Mouse (Mus musculus) adrenal gland, postnatal 14 days (tissue): ENCODE data around the gene Arg2. TPM values are rescaled to one million over a fixed set of nuclear protein-coding genes. Genes with fewer than 3 reads are reported as not detected.

Source experiments
- DNase-seq: peaks from one replicate; pipeline ENCODE4 v3.0.0; 2021; ENCODE audit warnings: mixed read lengths
- long read RNA-seq, 2 experiments: library from polyadenylated mRNA; stranded (forward); transcript quantifications; one replicate each; pipeline ENCODE4 v2.0.0; 2021
- total RNA-seq: library from RNA; stranded (reverse); gene quantifications from 2 replicates; pipeline ENCODE4 v1.2.3, GENCODE M21; 2021

The Arg2 gene
- total RNA-seq: not detected in 2 replicates
- long read RNA-seq, experiment 1, partial matches to known transcripts: 0 of 1 reads
- long read RNA-seq, experiment 1, other reads (novel, unspliced or antisense): 0 of 1 reads
- long read RNA-seq, experiment 2: 0 reads

DNA sequence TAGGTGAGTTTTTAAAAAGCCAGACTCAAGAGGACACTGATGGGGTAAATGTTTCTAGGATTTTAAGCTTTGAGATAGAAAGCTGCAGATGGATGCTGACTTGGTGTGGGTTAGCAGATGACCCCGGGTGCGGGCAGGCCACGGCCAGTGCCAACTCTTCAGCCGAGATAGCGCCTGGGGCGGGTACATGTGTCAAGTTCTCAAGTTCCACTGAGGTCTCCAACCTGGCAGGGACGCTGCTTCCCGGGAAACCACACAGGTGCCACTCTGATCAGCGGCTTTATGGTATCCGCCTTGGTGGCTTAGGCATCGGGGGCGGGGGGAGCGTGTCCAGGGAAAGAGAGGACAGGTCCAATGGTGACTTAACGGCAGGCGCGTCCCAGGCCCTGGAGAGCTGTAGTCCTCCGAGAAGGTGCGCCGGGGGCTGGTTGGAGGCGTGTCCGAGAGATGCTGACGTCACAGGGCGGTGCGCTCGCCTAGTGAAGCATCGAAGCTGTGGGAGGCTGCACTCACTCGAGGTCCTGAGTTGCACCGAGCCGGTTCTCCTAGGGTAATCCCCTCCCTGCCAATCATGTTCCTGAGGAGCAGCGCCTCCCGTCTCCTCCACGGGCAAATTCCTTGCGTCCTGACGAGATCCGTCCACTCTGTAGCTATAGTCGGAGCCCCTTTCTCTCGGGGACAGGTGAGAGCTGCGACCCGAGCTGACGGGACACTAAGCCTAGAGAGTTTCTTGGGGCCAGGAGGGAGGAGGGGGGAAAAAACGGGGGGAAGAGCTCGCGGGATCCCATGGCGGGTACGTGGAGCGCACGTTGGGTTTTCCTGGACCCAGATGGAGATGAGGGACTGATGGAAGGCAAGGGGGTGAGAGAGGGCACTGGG, at the start of gene Arg2:
Gene Arg2, plus strand, starts transcription at position 479 of the 879 bp plus-strand sequence.
- peak; percentile 74 for DNase-seq

GRCm38 (mm10) chr12:79089182-79089812, 41.3 kb upstream of the Arg2 start, which contains the start of gene Pigh:
Pigh (minus strand) TSS chr12:79089651.
- DNase-seq: peak; percentile 94

GRCm38 (mm10) chr12:79092569-79092968, 38.0 kb upstream of the Arg2 start:
- DNase-seq: peak; percentile 80

DNA sequence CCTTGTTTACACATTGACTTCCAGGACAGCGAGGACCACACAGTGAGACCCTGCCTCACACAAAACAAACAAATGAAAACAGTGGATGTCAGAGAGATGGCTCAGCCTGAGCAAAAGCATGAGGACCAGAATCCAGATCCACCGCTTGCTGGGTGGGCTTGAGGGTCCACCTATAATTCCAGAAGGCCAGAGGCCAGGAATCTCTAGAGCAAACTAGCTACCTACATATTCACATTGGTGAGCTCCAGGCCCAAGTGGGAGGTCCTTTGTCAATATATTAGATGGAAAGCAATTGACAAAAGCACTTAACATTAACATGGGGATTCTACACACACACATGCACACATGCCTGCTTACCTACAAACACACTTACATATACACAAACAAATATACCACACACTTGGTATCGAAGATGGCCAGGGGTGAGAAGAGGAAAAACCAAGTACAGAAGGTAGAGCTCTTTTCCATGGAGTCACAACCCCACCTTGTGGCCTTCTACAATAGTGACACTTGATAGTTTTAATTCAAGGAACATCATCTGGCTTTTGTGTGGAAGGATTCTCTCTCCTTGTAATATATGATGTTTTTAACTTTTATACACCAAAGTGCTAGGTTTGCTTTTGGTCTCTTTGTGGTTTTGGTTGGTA, 33.3 kb upstream of the Arg2 start:
- peak; percentile 42 for DNase-seq

DNA sequence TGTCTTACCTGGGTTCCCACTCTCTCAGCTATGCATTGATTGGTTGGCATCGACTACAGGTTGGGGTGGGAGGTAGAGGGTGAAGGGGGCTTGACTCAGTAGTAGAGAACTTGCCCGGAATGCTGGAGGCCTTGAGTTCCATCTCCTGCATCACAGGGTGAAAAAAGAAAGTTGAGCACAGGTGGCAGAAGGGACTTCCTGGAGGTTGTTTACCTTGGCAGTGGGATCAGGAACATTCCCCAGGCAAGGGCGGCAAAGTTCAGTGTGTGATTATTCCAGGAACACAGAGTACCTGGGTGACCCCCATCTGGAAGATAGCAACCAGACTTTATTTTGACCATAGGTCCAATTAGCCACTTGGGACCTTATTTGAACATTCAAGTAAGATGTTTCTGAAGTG, 26.8 kb upstream of the Arg2 start:
- no peak for DNase-seq

DNA sequence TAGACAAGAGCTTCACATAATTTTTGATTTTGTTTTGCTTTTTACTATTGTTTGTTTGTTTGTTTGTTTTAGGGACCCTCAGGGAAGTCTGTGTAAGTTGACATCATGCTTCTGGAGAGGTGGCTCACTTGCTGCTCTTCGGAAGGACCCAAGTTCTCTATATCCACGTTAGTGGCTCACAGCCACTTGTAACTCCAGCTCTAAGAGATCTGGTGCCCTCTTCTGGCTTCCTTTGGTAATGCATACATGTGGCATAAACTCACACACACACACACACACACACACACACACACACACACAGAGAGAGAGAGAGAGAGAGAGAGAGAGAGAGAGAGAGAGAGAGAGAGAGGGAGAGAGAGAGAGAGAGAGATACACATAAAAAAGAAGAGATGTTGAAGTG, 26.0 kb upstream of the Arg2 start:
- DNase-seq: no peak

DNA sequence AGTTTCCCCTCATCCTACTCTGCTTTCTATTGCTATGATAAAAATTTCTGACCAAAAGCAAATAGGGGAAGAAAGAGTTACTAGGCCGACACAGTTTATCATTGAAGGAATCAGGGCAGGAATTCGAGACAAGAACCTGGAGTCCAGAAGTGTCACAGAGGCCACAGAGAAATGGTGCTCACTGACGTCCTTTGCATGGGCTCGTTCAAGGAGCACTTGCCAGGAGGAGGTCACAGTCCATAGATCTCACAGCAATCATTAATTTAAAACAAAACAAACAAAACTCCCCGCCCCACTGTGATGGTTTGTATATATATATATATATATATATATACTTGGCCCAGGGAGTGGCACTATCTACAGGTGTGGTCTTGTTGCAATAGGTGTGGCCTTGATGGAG, 25.3 kb upstream of the Arg2 start:
- no peak for DNase-seq

GRCm38 (mm10) chr12:79118991-79119390, 11.6 kb upstream of the Arg2 start:
- DNase-seq: no peak

DNA sequence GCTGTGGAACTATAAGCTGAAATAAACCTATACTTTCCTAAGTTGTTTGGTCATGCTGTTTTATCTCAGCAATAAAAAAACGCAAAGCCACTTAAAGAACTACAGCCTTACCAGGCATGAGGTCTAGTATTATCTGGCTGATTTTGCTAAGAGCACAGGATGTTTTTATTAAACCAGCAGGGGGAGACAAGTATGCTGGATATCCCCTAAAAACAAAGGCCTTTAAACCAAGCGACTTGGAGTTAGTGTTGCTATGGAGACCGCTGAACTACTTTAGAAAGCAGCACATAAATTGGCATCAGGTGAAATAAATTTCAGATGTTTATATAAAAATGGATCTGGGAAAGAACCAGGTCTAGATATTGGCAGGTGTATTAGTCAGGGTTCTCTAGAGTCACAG, 7.8 kb upstream of the Arg2 start:
- DNase-seq: no peak

- DNase-seq: no peak
These were observed 650 bp downstream of the Arg2 start for GRCm38 (mm10) chr12:79131178-79131675.

DNA sequence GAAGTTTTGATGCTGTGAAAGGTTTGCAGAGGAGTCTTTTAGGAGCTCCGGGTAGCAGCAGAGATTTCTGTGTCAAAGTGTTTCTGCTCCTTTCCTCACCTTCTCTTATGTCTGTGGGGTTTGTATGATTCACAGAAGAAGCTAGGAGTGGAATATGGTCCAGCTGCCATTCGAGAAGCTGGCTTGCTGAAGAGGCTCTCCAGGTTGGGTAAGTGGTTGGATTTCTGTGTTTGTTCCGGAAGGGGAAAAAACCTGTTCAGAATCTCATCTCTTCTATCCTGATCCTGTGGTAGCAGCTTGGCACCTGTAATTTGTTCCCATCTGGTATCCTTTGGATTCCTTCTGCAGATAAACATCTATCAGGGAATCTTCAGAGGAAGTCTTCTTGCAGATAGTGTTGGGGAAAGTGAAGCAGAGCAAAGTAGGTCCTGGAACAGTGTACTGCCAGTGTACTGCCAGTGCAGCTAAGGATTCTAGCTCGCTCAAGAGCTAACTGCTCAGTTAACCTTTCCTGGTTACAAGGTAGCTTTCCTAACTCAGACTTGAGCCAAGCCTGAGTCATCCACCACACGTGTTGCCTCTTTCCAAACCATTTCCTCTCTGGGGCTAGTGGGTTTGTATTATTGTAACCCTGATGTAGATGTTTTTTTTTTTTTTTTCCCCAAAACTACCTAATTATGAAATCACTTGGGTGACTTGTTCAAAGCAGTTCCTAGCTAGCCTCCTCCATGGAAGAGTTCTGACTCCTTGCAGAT, 1.3 kb downstream of the Arg2 start:
- no peak for DNase-seq

GRCm38 (mm10) chr12:79134676-79135075, 4.1 kb downstream of the Arg2 start:
- DNase-seq: no peak

- DNase-seq: no peak
These were observed 4.5 kb downstream of the Arg2 start for GRCm38 (mm10) chr12:79135105-79135504.

DNA sequence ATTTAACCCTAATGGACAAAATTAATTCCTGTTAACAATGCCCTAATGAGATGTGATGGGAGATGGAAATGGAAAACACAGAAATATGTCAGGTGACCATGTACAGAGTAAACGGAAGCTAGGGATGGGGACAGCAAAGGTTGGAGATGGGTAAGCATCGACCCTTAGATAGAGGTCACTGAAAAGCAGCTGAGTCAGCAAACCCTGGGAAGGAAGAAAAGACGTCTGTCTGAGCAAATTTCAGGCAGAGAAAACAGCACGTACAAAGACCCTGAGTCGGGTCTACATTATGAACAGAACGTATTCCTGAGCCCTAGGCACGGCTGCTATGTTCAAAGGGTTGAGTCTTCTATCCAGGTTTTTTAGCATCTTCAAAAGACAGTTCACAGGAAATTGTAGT, 6.4 kb downstream of the Arg2 start:
- DNase-seq: no peak

GRCm38 (mm10) chr12:79138999-79139398, 8.4 kb downstream of the Arg2 start:
- no peak for DNase-seq

GRCm38 (mm10) chr12:79139417-79139816, 8.8 kb downstream of the Arg2 start:
- no peak for DNase-seq

DNA sequence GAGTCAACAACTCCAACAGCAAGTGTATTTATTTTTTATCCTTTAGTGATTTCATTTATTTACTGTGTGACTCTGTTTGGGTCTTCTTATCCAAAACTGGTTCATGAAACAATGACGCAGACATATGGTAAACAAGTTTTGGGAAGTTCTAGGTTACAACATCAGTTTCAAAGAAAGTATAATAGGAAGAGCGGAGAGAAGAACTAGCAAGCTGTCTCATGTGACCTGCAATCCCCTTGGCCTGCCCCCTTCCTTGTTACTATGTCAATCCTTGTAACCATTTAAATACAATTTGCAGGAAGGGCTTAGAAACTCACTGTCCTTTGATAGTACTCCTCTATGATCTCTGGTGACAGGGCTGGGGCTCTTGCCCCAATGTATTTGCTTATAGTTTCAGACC, 10.2 kb downstream of the Arg2 start:
- no peak for DNase-seq

- DNase-seq: no peak
These were observed 10.8 kb downstream of the Arg2 start for GRCm38 (mm10) chr12:79141384-79141783.

GRCm38 (mm10) chr12:79149653-79150052, 19.1 kb downstream of the Arg2 start:
- no peak for DNase-seq

DNA sequence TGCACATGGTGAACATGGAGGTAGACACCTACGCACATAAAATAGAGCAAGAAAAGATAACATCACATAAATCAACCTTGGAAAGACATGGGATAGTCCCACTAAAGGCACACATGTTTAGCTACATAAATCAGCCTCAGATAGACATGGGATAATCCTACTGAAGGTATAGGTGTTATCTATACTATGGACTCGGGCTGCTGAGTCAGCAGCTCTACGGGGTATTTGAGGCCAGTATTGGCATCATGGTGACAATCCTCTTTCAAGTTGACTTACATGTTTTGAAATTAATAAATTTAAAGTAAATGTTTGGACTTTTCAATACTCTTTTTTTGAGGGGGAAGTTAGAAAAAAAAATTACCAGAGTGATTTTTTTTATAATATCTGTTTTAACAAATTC, 32.3 kb downstream of the Arg2 start:
- no peak for DNase-seq

DNA sequence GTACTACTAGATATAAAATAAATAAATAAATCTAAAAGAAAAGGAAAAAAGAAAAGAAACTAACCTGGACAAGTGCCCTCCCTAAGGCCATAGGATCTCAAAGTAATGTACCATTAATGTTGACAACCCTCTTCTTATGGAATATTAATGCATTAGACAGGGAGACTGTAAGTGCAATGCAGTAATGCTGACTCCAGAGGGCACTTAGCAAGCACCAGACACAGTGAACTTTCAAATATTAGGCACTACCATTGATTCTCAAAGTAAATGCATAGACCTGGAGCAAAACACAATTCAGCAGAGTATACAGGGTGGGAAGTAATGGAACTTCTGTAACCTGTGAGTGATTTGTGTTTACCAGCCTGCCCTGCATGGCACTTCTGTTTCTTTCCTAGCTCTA, 38.6 kb downstream of the Arg2 start:
- DNase-seq: no peak

GRCm38 (mm10) chr12:79170421-79170820, 39.8 kb downstream of the Arg2 start:
- DNase-seq: no peak
